Mouse (Mus musculus) heart, adult 8-10 months (tissue): ENCODE data around the gene Crnkl1. TPM values are rescaled to one million over a fixed set of nuclear protein-coding genes. Genes with fewer than 3 reads are reported as not detected.

ENCODE experiments used
- DNase-seq: peaks from one replicate; pipeline ENCODE4 v3.0.0; 2022; ENCODE audit warnings: low spot score
- total RNA-seq, 4 experiments: library from RNA; stranded (reverse); gene quantifications; 2 replicates each; pipeline ENCODE4 v1.2.4; 2022

The Crnkl1 gene
- total RNA-seq = 10 to 100 TPM; 16.6 to 23.3 (median 20.5) TPM

- DNase-seq = peak; percentile 94
These were observed at the start of gene Crnkl1, which contains the start of gene Cfap61 for GRCm38 (mm10) chr2:145934339-145935231. Crnkl1 (minus strand) TSS chr2:145935014. Cfap61 (plus strand) TSS chr2:145934784.

GRCm38 (mm10) chr2:145982317-145983045 is 47.7 kb upstream of the Crnkl1 start:
- no peak for DNase-seq

DNA sequence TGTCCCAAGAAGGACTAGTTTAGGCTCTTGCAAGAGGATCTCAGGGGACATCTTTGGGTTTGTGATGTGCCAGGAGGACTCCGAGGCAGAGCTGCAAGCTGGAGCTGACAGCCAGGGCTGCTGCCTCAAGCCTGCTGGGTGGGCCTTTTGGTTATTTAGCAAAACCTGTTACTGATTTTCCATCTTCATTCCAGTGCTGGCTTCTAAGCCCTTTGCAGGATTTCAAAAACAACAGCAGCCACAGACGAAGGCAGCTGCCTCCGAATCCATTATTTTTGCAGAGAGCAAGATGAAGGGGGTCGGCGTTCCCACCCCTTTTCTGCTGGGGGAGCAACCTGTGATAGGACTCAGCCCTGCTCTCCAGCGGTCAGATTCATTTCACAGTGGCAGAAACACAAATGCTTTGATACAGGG is 46.9 kb upstream of the Crnkl1 start:
- DNase-seq = no peak

- no peak for DNase-seq
These were observed 46.1 kb upstream of the Crnkl1 start for GRCm38 (mm10) chr2:145980881-145981280.

GRCm38 (mm10) chr2:145979616-145980015 is 44.8 kb upstream of the Crnkl1 start:
- no peak for DNase-seq

- no peak for DNase-seq
These were observed 37.8 kb upstream of the Crnkl1 start for GRCm38 (mm10) chr2:145972571-145972970.

- no peak for DNase-seq
These were observed 36.6 kb upstream of the Crnkl1 start for GRCm38 (mm10) chr2:145971237-145972010.

- DNase-seq = no peak
These were observed 35.9 kb upstream of the Crnkl1 start for GRCm38 (mm10) chr2:145970751-145971150.

GRCm38 (mm10) chr2:145961861-145962260 is 27.0 kb upstream of the Crnkl1 start:
- no peak for DNase-seq

- DNase-seq = no peak
These were observed 23.7 kb upstream of the Crnkl1 start for GRCm38 (mm10) chr2:145958551-145958950.

DNA sequence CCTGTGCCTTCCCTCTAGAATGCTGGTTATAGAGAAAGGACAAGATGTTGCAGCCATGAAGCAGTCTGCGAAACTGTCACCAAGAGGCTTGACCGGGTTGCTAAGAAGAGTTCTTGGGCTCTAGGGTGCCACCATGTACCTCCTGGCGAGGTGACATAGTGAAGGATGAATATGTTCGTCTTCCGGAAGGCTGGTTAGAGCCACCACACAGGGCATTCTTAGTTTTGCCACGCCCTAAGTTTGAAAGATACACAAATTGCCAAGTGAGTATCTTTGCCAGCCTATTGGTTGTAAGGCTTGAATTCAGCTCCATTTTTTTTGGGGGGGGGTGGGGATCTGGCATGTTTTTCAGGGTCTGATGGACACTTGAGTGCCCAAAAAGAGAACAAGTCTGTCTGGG is 23.3 kb upstream of the Crnkl1 start:
- DNase-seq = no peak

- DNase-seq = peak; percentile 25
These were observed 22.6 kb upstream of the Crnkl1 start for GRCm38 (mm10) chr2:145957450-145957849.

- no peak for DNase-seq
These were observed 21.5 kb upstream of the Crnkl1 start for GRCm38 (mm10) chr2:145956318-145956717.

DNA sequence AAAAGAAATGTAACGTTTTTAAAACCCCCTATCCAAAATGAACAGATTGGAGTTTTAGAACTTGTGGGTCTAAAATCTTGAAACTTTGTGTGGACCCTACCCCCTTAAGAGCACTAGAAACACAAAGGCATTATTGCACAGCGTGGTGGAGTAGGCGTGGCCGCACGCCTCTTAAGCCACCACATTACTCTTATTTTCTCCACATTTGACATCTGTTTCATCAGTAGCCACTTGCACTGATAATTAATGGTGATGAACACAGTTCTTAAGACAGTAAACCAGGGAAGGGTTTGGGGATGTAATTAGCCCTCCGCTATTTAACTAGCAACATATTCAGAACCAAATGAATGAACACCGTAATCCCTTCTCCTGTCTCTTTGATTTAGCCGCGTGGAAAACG is 21.0 kb upstream of the Crnkl1 start:
- DNase-seq = no peak

DNA sequence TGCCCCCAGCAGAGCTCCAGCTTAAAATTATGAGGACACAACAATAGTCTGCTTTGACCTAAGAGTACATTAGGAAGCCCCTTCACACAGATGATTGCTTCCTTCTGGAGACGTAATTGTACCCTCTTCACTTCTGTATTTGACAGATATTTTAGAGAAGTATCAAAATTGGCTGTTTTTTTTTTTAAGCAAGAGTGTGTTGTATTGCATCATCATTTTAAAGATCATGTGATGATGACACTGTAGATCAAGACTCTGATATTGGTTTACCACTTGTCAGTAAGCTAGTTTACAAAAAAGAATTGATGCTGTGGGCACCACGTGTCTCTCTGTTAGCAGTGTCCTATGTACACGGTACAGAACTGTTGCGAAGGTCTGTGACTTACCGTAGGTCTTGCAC is 17.9 kb upstream of the Crnkl1 start:
- DNase-seq = no peak

- no peak for DNase-seq
These were observed 15.4 kb upstream of the Crnkl1 start for GRCm38 (mm10) chr2:145950239-145950638.

DNA sequence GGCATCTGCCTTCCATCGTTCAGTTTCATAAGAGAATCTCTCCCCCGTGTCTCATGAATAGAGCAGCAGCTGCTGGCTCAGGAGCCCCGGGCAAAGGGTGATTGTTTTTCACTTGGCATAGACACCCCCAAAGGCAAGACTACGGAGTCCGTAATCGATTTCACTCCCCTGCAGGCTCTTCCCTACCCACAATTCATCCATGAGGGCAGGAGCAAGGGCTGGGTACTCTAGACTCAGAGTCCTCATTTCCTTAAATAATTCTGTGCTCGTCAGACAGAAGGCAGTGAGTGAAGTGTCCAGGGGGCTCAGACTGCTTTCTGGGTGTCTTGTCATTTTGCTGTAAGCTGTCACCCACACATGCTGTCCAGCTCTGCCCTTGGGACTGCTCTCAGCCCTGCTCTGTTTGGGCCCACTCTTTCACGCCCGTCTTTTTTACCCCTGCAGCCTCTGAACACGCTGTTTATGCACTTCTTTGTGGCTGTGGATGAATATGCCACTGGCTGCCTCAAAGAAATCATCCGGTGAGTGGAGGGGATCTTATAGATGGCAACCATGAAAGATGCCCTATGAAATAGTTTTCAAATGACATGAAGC is 14.8 kb upstream of the Crnkl1 start:
- DNase-seq = no peak

- DNase-seq = no peak
These were observed 13.7 kb upstream of the Crnkl1 start for GRCm38 (mm10) chr2:145948402-145948954.

- DNase-seq = no peak
These were observed 9.5 kb upstream of the Crnkl1 start for GRCm38 (mm10) chr2:145944286-145944685.

DNA sequence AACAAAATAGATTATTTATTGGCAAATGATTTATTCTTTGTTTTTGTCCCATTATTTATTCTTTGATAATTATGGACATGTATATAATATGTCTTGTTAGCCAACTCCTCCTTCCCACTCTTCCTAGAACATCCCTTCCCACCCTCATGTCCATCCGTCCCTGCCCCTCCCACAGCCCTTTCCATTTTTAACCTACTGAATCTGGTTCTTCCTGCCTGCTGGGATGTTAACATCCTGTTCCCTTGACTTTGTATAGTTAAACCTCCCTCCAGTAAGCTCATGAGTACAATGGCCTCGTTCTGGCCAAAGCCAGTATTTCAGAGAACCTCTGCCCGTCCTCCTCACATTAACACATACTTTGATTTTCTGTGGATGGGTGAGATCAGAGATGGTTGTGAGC is 6.6 kb upstream of the Crnkl1 start:
- DNase-seq = no peak

DNA sequence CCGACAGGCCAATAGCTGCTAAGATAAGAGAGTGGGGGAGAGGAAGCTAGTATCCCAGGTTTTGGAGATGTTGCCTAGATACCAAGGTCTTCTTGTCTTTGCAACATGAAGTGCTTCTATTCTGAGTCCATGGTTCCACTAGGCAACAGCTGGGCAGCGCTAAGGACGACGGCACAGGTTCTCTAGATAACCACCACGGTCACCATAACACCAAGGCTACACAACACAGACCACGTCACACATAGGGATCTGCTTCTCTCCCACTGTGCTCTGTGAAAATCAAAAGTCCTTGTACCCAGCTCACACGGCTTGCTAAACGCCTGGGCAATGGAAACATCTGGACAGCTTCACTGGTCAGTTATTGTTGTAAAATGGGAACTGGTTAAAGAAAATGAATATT is 2.2 kb upstream of the Crnkl1 start:
- DNase-seq = peak; percentile 26
